Mouse (Mus musculus): ENCODE data around the gene Rad18.

DNA sequence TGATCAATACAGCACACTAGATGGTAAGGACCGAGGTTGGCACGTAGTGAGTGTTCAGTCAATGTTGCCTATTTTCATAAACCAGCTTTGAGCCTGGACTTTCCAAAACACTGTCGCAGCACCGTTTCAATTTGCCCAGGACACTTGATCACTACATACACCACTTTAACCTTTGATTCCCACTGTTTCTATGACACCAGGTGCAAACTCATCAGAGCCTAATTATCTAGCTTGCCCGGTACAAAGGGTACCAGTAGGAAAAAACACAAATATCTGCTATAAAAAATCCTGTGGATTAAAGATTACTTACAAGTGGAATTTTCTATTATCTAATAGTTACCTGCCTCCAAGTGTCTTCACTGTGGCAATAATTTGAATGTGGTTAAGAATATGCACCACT is 64.4 kb downstream of the Rad18 start:
- no peak for TF ChIP-seq CTCF (IDR thresholded peaks at IDR 0.05; ENCODE audit: extremely low read depth, insufficient read length, insufficient replicate concordance, low read depth, low read length)
- no peak for TF ChIP-seq POLR2A (IDR thresholded peaks at IDR 0.05; ENCODE audit: low read depth, low read length)

Data from small intestine, adult 2 months (tissue).